Mouse (Mus musculus): ENCODE results near the gene Dync2li1.

GRCm38 (mm10) chr17:84627721-84628120 is 1.4 kb downstream of the Dync2li1 start:
- no peak for TF ChIP-seq CTCF (IDR thresholded peaks at IDR 0.05; ENCODE audit: low read depth, low read length)
- TF ChIP-seq POLR2A (IDR thresholded peaks at IDR 0.05; ENCODE audit: borderline replicate concordance, low read depth, low read length), result no peak

All from bone marrow macrophage, adult 2 months (primary cell).